Mouse (Mus musculus) erythroblast, embryonic 14.5 days (primary cell): Measurements from ENCODE around the gene Sema3e. TPM values are rescaled to one million over a fixed set of nuclear protein-coding genes. Genes with fewer than 3 reads are reported as not detected.

Experiments used
- H3K27me3 ChIP-seq: 2 replicates; pipeline ENCODE4 v1.6.1; 2012; ENCODE audit warnings: inconsistent platforms; ENCODE audit not compliant: control insufficient read depth
- H3K36me3 ChIP-seq: 2 replicates; pipeline ENCODE4 v1.6.1; 2012; ENCODE audit warnings: mild to moderate bottlenecking, inconsistent platforms; ENCODE audit not compliant: control insufficient read depth
- H3K4me1 ChIP-seq: 2 replicates; pipeline ENCODE4 v1.6.1; 2012; ENCODE audit warnings: inconsistent platforms; ENCODE audit not compliant: control insufficient read depth
- H3K4me3 ChIP-seq: replicated peaks from 2 replicates; pipeline ENCODE3; 2012; ENCODE audit warnings: moderate library complexity, mild to moderate bottlenecking, inconsistent platforms
- H3K9me3 ChIP-seq: 2 replicates; pipeline ENCODE4 v1.6.1; 2012; ENCODE audit warnings: low read length, inconsistent platforms, mixed read lengths; ENCODE audit not compliant: control insufficient read depth
- GATA1 ChIP-seq: IDR thresholded peaks from 2 replicates; pipeline ENCODE4 v1.6.1; 2012; ENCODE audit warnings: low read length, inconsistent platforms, mixed read lengths
- TAL1 ChIP-seq: IDR thresholded peaks from 3 replicates; pipeline ENCODE4 v1.6.1; 2012; ENCODE audit warnings: low read length, inconsistent platforms, mixed read lengths
- polyA plus RNA-seq: library from polyadenylated mRNA; stranded (reverse); fragments of >175 nt; gene quantifications from 2 replicates; pipeline ENCODE4 v1.2.3, GENCODE M21; 2012

The Sema3e gene
- polyA plus RNA-seq, 1 experiment: not detected

DNA sequence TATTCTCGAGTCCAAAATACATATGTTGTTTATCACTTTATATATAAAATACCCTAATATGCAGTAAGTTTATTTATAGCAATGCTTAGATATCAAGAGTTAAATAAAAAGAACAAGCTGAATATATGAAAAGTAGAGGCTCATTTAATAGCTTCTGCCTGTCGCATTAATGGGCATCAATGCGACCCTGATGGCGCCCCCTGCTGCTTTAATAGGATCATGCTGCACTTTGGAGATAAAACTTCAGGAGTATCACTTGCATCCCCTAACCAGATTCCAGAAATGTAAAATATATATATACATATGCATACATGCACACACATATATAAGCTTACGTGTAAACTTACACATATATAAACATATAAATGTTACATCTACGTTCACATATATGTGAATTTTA, 199.4 kb downstream of the Sema3e start:
- no peaks in the 10 kb centered on the region for H3K27me3 ChIP-seq
- H3K4me1 ChIP-seq: no peaks in the 10 kb centered on the region
- no peaks in the 10 kb centered on the region for H3K36me3 ChIP-seq
- no peaks in the 10 kb centered on the region for H3K9me3 ChIP-seq
- no peak for TF ChIP-seq TAL1
- no peak for TF ChIP-seq GATA1
- H3K4me3 ChIP-seq: no peak overlapping the region

DNA sequence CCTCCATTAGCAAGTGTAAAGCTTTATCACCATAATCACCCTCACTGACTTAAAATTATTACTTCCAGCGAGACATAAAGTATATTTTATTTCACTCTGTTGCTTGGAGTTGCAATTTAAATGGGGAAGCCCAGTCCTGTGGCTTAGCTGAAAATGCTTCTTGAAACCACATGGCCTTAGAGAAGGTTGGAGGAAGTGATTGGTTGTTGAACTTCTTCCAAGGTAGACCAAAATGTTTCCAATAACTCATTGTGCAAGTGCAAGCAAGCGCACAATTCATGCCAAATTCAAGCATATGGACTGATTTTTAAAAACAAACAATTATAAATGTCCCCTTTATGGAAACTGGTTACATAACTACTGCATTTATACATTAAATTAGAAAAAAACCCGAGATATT, 206.0 kb downstream of the Sema3e start:
- Histone ChIP-seq H3K4me1 (no peaks in the 10 kb centered on the region), H3K4me3 (no peak overlapping the region), H3K9me3 (no peaks in the 10 kb centered on the region), H3K36me3 (no peaks in the 10 kb centered on the region), H3K27me3 (no peaks in the 10 kb centered on the region)
- TF ChIP-seq GATA1 (no peak), TAL1 (no peak)

GRCm38 (mm10) chr5:14252583-14252982, 227.5 kb downstream of the Sema3e start:
- H3K9me3 ChIP-seq: no peaks in the 10 kb centered on the region
- H3K4me1 ChIP-seq: no peaks in the 10 kb centered on the region
- H3K4me3 ChIP-seq: no peak overlapping the region
- TF ChIP-seq TAL1: no peak
- TF ChIP-seq GATA1: no peak
- H3K36me3 ChIP-seq: no peaks in the 10 kb centered on the region
- no peaks in the 10 kb centered on the region for H3K27me3 ChIP-seq

GRCm38 (mm10) chr5:14253328-14253727, 228.3 kb downstream of the Sema3e start:
- Histone ChIP-seq H3K4me3 (no peak overlapping the region), H3K4me1 (no peaks in the 10 kb centered on the region), H3K36me3 (no peaks in the 10 kb centered on the region), H3K9me3 (no peaks in the 10 kb centered on the region), H3K27me3 (no peaks in the 10 kb centered on the region)
- TF ChIP-seq TAL1 (no peak), GATA1 (no peak)

- TF ChIP-seq GATA1 (no peak), TAL1 (no peak)
- no peaks in the 10 kb centered on the region for H3K36me3 ChIP-seq
- no peaks in the 10 kb centered on the region for H3K4me1 ChIP-seq
- H3K27me3 ChIP-seq: no peaks in the 10 kb centered on the region
- H3K9me3 ChIP-seq: 0 out of 2 replicates have a peak, but pooled peaks cover 2% of the 10 kb centered on the region
- H3K4me3 ChIP-seq: no peak overlapping the region
Measured at GRCm38 (mm10) chr5:14260156-14260555, 235.1 kb downstream of the Sema3e start.

DNA sequence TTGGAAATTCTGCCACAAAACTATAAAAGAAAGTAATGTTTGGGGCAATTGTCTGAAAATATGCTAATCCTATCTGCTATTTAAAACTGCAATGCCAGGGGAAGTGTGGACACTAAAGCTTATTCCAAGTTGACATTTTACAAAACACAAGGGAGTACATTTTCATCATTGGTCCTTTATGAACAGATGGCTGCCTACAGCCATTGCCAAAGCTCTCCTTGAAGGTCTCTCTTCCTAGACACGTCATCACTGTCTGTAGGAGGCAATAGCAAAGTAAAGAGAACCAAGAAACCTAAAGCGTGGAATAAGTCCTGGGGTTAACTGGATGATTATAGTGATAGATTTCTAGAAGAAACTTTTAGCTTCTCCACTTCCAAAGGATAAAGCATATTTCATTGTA, 242.3 kb downstream of the Sema3e start:
- no peak overlapping the region for H3K4me3 ChIP-seq
- H3K36me3 ChIP-seq: no peaks in the 10 kb centered on the region
- H3K4me1 ChIP-seq: no peaks in the 10 kb centered on the region
- H3K9me3 ChIP-seq: no peaks in the 10 kb centered on the region
- no peaks in the 10 kb centered on the region for H3K27me3 ChIP-seq
- no peak for TF ChIP-seq TAL1
- no peak for TF ChIP-seq GATA1

Other genes with a start within 250 kb of the Sema3e start
- not detected in 2 replicates for gene Speer3, start 233.7 kb upstream of the Sema3e start, polyA plus RNA-seq